Mouse (Mus musculus) stomach, embryonic 14.5 days (tissue): ENCODE data around the gene Lrrc71. TPM values are rescaled to one million over a fixed set of nuclear protein-coding genes. Genes with fewer than 3 reads are reported as not detected.

Experiments
- ATAC-seq: fragments of 200-750 bp; cut with Nextera tagmentation; 2 replicates; pipeline ENCODE4 v1.8.0; 2017; ENCODE audit warnings: low read depth, moderate TSS enrichment; ENCODE audit not compliant: insufficient number of reproducible peaks, insufficient read depth, low FRiP score
- H3K27ac ChIP-seq: fragments of 300-500 bp; sonication (generic); 2 replicates; pipeline ENCODE4 v1.5.1; 2014; ENCODE audit warnings: mild to moderate bottlenecking, low read length, moderate library complexity, mixed read lengths
- H3K27me3 ChIP-seq: fragments of 300-500 bp; sonication (generic); 2 replicates; pipeline ENCODE4 v1.6.1; 2014; ENCODE audit warnings: low read length, control low read depth, mixed read lengths; ENCODE audit not compliant: control insufficient read depth, insufficient read depth
- H3K36me3 ChIP-seq: fragments of 300-500 bp; sonication (generic); 2 replicates; pipeline ENCODE4 v1.6.1; 2014; ENCODE audit warnings: mild to moderate bottlenecking, control low read depth, low read length, moderate library complexity, mixed read lengths; ENCODE audit not compliant: control insufficient read depth, insufficient read depth
- H3K4me1 ChIP-seq: fragments of 300-500 bp; sonication (generic); 2 replicates; pipeline ENCODE4 v1.6.1; 2014; ENCODE audit warnings: low read length, control low read depth, mixed read lengths; ENCODE audit not compliant: control insufficient read depth, insufficient read depth
- H3K4me2 ChIP-seq: fragments of 300-500 bp; sonication (generic); replicated peaks from 2 replicates; pipeline ENCODE4 v1.6.1; 2014; ENCODE audit warnings: low read depth, low read length, control low read depth
- H3K4me3 ChIP-seq: fragments of 300-500 bp; sonication (generic); 2 replicates; pipeline ENCODE4 v1.5.1; 2014; ENCODE audit warnings: low read depth, low read length, control low read depth
- H3K9ac ChIP-seq: fragments of 300-500 bp; sonication (generic); replicated peaks from 2 replicates; pipeline ENCODE4 v1.6.1; 2014; ENCODE audit warnings: low read depth, mild to moderate bottlenecking, control low read depth, low read length, moderate library complexity, mixed read lengths
- H3K9me3 ChIP-seq: fragments of 300-500 bp; sonication (generic); 2 replicates; pipeline ENCODE4 v1.6.1; 2016; ENCODE audit warnings: low read depth, low read length, control low read depth; ENCODE audit not compliant: control insufficient read depth
- WGBS: fragments of 180-500 bp; shearing (Covaris S2); extraction: QIAGEN DNeasy Blood & Tissue Kit; methylation state at CpG from one replicate; pipeline ENCODE4 v1.1.7; 2014; 5-methylcytosine and 5-hydroxymethylcytosine counted together
- polyA plus RNA-seq: library from polyadenylated mRNA; unstranded; fragments of >200 nt; fragmentation: Nextera tagmentation; extraction: Ambion mirVana; gene quantifications from 2 replicates; pipeline ENCODE4 v1.2.1, GENCODE M21; 2014

The Lrrc71 gene
- polyA plus RNA-seq, 1 experiment from 2014 or later: 1.2 TPM

- Histone ChIP-seq H3K36me3 (peaks cover 10% of the 10 kb centered on the region), H3K4me2 (no peak overlapping the region), H3K4me1 (peaks cover 17% of the 10 kb centered on the region), H3K27me3 (no peaks in the 10 kb centered on the region), H3K9ac (no peak overlapping the region), H3K4me3 (no peak overlapping the region), H3K9me3 (no peaks in the 10 kb centered on the region), H3K27ac (no peak overlapping the region)
- no peak for ATAC-seq
- 85% methylated on average over 16 of the region's 16 CpGs for WGBS
Observed at GRCm38 (mm10) chr3:87742735-87743134, 5.7 kb downstream of the Lrrc71 start.

GRCm38 (mm10) chr3:87742013-87742412, 6.4 kb downstream of the Lrrc71 start:
- Histone ChIP-seq H3K9ac (no peak overlapping the region), H3K4me1 (peaks cover 17% of the 10 kb centered on the region), H3K9me3 (no peaks in the 10 kb centered on the region), H3K36me3 (peaks cover 13% of the 10 kb centered on the region), H3K4me3 (no peak overlapping the region), H3K27me3 (no peaks in the 10 kb centered on the region), H3K27ac (no peak overlapping the region), H3K4me2 (no peak overlapping the region)
- WGBS: 64% methylated on average over 3 of the region's 3 CpGs
- no peak for ATAC-seq

- no peak overlapping the region for H3K9ac ChIP-seq
- no peak overlapping the region for H3K4me2 ChIP-seq
- 0 out of 2 replicates have a peak, but pooled peaks cover 2% of the 10 kb centered on the region for H3K4me1 ChIP-seq
- 72% methylated on average over 5 of the region's 5 CpGs for WGBS
- H3K27ac ChIP-seq: no peak overlapping the region
- H3K9me3 ChIP-seq: no peaks in the 10 kb centered on the region
- no peak overlapping the region for H3K4me3 ChIP-seq
- peaks cover 26% of the 10 kb centered on the region for H3K36me3 ChIP-seq
- ATAC-seq: no peak
- H3K27me3 ChIP-seq: no peaks in the 10 kb centered on the region
Observed at GRCm38 (mm10) chr3:87738906-87739305, 9.5 kb downstream of the Lrrc71 start.

- Histone ChIP-seq H3K4me2 (no peak overlapping the region), H3K27ac (no peak overlapping the region), H3K36me3 (peaks cover 48% of the 10 kb centered on the region), H3K4me3 (no peak overlapping the region), H3K9ac (no peak overlapping the region), H3K4me1 (no peaks in the 10 kb centered on the region), H3K27me3 (no peaks in the 10 kb centered on the region), H3K9me3 (no peaks in the 10 kb centered on the region)
- no peak for ATAC-seq
- 66% methylated on average over 9 of the region's 9 CpGs for WGBS
Observed at GRCm38 (mm10) chr3:87735335-87735734, 13.1 kb downstream of the Lrrc71 start.

GRCm38 (mm10) chr3:87733984-87734761, 14.3 kb downstream of the Lrrc71 start:
- H3K4me3 ChIP-seq: no peak overlapping the region
- no peak for ATAC-seq
- no peaks in the 10 kb centered on the region for H3K27me3 ChIP-seq
- H3K4me2 ChIP-seq: no peak overlapping the region
- H3K9ac ChIP-seq: no peak overlapping the region
- no peaks in the 10 kb centered on the region for H3K4me1 ChIP-seq
- 84% methylated on average over 11 of the region's 11 CpGs for WGBS
- H3K27ac ChIP-seq: no peak overlapping the region
- H3K9me3 ChIP-seq: no peaks in the 10 kb centered on the region
- peaks cover 59% of the 10 kb centered on the region for H3K36me3 ChIP-seq

- no peak overlapping the region for H3K9ac ChIP-seq
- no peaks in the 10 kb centered on the region for H3K27me3 ChIP-seq
- H3K9me3 ChIP-seq: no peaks in the 10 kb centered on the region
- H3K4me1 ChIP-seq: no peaks in the 10 kb centered on the region
- H3K27ac ChIP-seq: no peak overlapping the region
- H3K4me2 ChIP-seq: no peak overlapping the region
- H3K4me3 ChIP-seq: no peak overlapping the region
- 82% methylated on average over 4 of the region's 4 CpGs for WGBS
- no peak for ATAC-seq
- peaks cover 62% of the 10 kb centered on the region for H3K36me3 ChIP-seq
Observed at GRCm38 (mm10) chr3:87733098-87733497, 15.3 kb downstream of the Lrrc71 start.

- H3K4me3 ChIP-seq: no peak overlapping the region
- no peak overlapping the region for H3K4me2 ChIP-seq
- no peaks in the 10 kb centered on the region for H3K9me3 ChIP-seq
- H3K27me3 ChIP-seq: no peaks in the 10 kb centered on the region
- H3K27ac ChIP-seq: no peak overlapping the region
- WGBS: 83% methylated on average over 6 of the region's 6 CpGs
- peaks cover 81% of the 10 kb centered on the region for H3K36me3 ChIP-seq
- no peak for ATAC-seq
- H3K4me1 ChIP-seq: no peaks in the 10 kb centered on the region
- no peak overlapping the region for H3K9ac ChIP-seq
Observed at GRCm38 (mm10) chr3:87728696-87729095, 19.7 kb downstream of the Lrrc71 start.

- H3K9me3 ChIP-seq: no peaks in the 10 kb centered on the region
- 94% methylated on average over 7 of the region's 7 CpGs for WGBS
Observed at GRCm38 (mm10) chr3:87726191-87726590, 22.2 kb downstream of the Lrrc71 start.

More at GRCm38 (mm10) chr3:87726191-87726590, 22.2 kb downstream of the Lrrc71 start:
- Histone ChIP-seq H3K4me2 (no peak overlapping the region), H3K9ac (no peak overlapping the region), H3K27ac (no peak overlapping the region), H3K27me3 (no peaks in the 10 kb centered on the region), H3K4me3 (no peak overlapping the region), H3K4me1 (no peaks in the 10 kb centered on the region), H3K36me3 (peaks cover 78% of the 10 kb centered on the region)
- no peak for ATAC-seq
